Mouse (Mus musculus) heart, postnatal 0 days (tissue): Measurements from ENCODE around the gene Dapp1.

ENCODE experiments used
- CTCF ChIP-seq: IDR thresholded peaks from 2 replicates; pipeline ENCODE4 v1.5.1; 2016; ENCODE audit warnings: antibody characterized with exemption, control low read depth, low read depth
- EP300 ChIP-seq: IDR thresholded peaks from 2 replicates; pipeline ENCODE4 v1.6.1; 2016; ENCODE audit warnings: antibody characterized with exemption, low read depth

DNA sequence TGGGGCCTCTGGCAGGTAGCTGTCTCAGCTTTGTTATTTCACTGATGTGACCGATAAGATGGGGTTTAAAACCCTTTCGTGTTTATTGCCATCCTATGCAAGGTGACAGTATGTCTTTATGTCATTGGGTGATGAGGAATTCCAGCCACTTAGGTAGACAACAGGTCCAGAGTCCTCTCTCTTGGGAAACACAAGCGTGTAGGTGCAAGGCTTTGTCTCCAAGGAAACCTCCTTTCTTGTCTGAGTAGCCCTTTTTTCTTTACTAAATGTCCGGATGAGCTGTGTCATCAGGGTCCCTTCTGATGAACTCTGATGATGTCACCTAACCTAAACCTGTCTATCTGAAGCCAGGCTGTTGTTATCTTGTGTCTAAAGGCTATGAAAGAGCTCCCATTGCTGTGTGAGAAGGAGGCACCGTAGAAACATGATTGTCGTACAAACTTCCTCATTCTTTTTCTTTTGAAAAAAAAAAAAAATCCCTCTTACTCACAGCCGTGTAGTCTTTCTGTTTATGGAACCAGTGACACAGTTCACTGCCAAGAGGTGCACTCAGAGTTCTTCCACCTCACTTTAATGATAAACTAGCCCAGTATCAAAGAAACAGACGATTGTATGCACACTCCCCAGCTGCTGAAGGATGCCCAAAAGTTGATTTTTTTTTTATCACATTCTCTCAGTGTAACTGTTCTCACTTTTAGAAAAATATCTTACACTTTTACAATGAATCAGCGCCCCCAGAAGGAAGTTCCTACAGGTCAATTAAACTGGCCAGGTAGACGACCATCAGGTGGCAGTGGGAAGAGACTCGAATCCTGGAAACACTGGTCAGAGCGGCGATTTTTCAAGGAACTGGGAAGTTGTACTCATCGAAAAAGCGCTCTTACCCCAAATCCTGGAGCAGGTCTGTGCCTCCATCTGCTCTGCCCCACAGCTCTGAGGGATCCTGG is 637 bp downstream of the Dapp1 start:
- 0 out of 2 replicates have a peak, but pooled peaks have one; percentile 4 for TF ChIP-seq CTCF
- TF ChIP-seq EP300: no peak
